Mouse (Mus musculus): ENCODE measurements around the gene Rgs14. TPM values are rescaled to one million over a fixed set of nuclear protein-coding genes. Genes with fewer than 3 reads are reported as not detected.

The Rgs14 gene
- polyA plus RNA-seq, 1 experiment = 3.6 TPM

DNA sequence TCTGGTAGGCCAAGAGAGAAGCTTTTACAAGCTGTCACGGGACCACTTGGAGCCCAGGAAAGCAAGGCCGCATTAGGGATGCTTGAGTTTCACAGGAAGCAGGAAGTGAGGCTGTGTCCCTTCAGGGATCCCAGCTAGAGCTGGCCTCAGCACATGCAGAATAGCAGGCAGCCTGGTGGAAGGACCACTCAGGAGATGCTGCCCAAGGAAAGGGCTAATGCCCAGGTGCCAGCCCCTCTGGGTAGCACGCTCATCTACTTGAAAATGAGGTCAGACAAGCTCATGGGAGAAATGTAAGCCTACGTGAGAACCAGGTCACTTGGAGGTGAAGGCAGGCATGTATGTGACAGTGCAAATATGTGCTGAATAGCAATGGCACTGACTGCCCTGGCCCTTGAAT, 42.4 kb upstream of the Rgs14 start:
- no peak for TF ChIP-seq EP300 (IDR thresholded peaks at IDR 0.05; ENCODE audit: insufficient read depth, low read depth, low read length)
- TF ChIP-seq CTCF (IDR thresholded peaks at IDR 0.05; ENCODE audit: low read depth, low read length) = no peak
- no peak for TF ChIP-seq POLR2A (IDR thresholded peaks at IDR 0.05; ENCODE audit: insufficient read depth, low read length)
- no peak overlapping the region for H3K9ac ChIP-seq (ENCODE audit: low read depth, poor library complexity, severe bottlenecking)
- no peaks in the 10 kb centered on the region for H3K9me3 ChIP-seq (replicated peaks; ENCODE audit: control insufficient read depth, insufficient read depth, low read length, poor library complexity, severe bottlenecking)
- H3K36me3 ChIP-seq (ENCODE audit: control insufficient read depth, insufficient read depth, low read length, poor library complexity, severe bottlenecking) = peaks cover 16% of the 10 kb centered on the region
- no peaks in the 10 kb centered on the region for H3K27me3 ChIP-seq (ENCODE audit: control insufficient read depth, insufficient read depth, low read length, poor library complexity, severe bottlenecking)
- peaks cover 9% of the 10 kb centered on the region for H3K4me1 ChIP-seq (ENCODE audit: control insufficient read depth, insufficient read depth, low read length)
- no peak overlapping the region for H3K4me3 ChIP-seq (ENCODE audit: low read depth, low read length)
- no peak overlapping the region for H3K27ac ChIP-seq (ENCODE audit: insufficient read depth, low read length)

DNA sequence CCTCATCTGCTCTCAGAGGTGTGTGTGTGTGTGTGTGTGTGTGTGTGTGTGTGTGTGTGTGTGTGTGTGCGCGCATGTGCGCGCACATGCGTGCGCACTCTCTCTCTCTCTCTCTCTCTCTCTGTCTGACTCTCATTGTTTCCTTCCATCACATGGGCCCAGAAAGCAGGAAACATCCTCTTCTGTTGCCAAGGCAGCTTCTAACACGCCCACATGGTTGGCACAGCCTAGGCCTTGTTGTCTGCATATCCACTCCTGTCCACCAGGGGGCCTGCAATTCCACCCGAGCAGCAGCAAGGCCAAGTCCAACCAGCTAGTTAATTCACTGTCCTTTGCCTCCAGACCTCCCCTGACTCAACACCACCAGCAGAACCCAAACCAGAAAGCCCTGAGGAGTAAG, 41.9 kb upstream of the Rgs14 start:
- Histone ChIP-seq H3K27me3 (ENCODE audit: control insufficient read depth, insufficient read depth, low read length, poor library complexity, severe bottlenecking) (no peaks in the 10 kb centered on the region), H3K36me3 (ENCODE audit: control insufficient read depth, insufficient read depth, low read length, poor library complexity, severe bottlenecking) (peaks cover 16% of the 10 kb centered on the region), H3K4me3 (ENCODE audit: low read depth, low read length) (no peak overlapping the region), H3K4me1 (ENCODE audit: control insufficient read depth, insufficient read depth, low read length) (peaks cover 9% of the 10 kb centered on the region), H3K27ac (ENCODE audit: insufficient read depth, low read length) (no peak overlapping the region), H3K9ac (ENCODE audit: low read depth, poor library complexity, severe bottlenecking) (no peak overlapping the region), H3K9me3 (replicated peaks; ENCODE audit: control insufficient read depth, insufficient read depth, low read length, poor library complexity, severe bottlenecking) (no peaks in the 10 kb centered on the region)
- no peak for TF ChIP-seq EP300 (IDR thresholded peaks at IDR 0.05; ENCODE audit: insufficient read depth, low read depth, low read length)
- TF ChIP-seq CTCF (IDR thresholded peaks at IDR 0.05; ENCODE audit: low read depth, low read length) = peak; percentile 95

GRCm38 (mm10) chr13:55328171-55328570, 41.4 kb upstream of the Rgs14 start:
- TF ChIP-seq EP300 (IDR thresholded peaks at IDR 0.05; ENCODE audit: insufficient read depth, low read depth, low read length) (no peak), POLR2A (IDR thresholded peaks at IDR 0.05; ENCODE audit: insufficient read depth, low read length) (no peak), CTCF (IDR thresholded peaks at IDR 0.05; ENCODE audit: low read depth, low read length) (no peak)
- H3K4me1 ChIP-seq (ENCODE audit: control insufficient read depth, insufficient read depth, low read length) = peaks cover 9% of the 10 kb centered on the region
- H3K9ac ChIP-seq (ENCODE audit: low read depth, poor library complexity, severe bottlenecking) = no peak overlapping the region
- H3K4me3 ChIP-seq (ENCODE audit: low read depth, low read length) = no peak overlapping the region
- H3K27ac ChIP-seq (ENCODE audit: insufficient read depth, low read length) = no peak overlapping the region
- no peaks in the 10 kb centered on the region for H3K27me3 ChIP-seq (ENCODE audit: control insufficient read depth, insufficient read depth, low read length, poor library complexity, severe bottlenecking)
- peaks cover 15% of the 10 kb centered on the region for H3K36me3 ChIP-seq (ENCODE audit: control insufficient read depth, insufficient read depth, low read length, poor library complexity, severe bottlenecking)
- H3K9me3 ChIP-seq (replicated peaks; ENCODE audit: control insufficient read depth, insufficient read depth, low read length, poor library complexity, severe bottlenecking) = no peaks in the 10 kb centered on the region

- peaks cover 11% of the 10 kb centered on the region; the same call in 1 of the 2 replicates for H3K36me3 ChIP-seq (ENCODE audit: control insufficient read depth, insufficient read depth, low read length, poor library complexity, severe bottlenecking)
- peaks cover 9% of the 10 kb centered on the region for H3K4me1 ChIP-seq (ENCODE audit: control insufficient read depth, insufficient read depth, low read length)
- no peaks in the 10 kb centered on the region for H3K27me3 ChIP-seq (ENCODE audit: control insufficient read depth, insufficient read depth, low read length, poor library complexity, severe bottlenecking)
- peak overlapping the region; percentile 70; the same call in 1 of the 2 replicates for H3K4me3 ChIP-seq (ENCODE audit: low read depth, low read length)
- H3K9ac ChIP-seq (ENCODE audit: low read depth, poor library complexity, severe bottlenecking) = no peak overlapping the region
- no peak overlapping the region for H3K27ac ChIP-seq (ENCODE audit: insufficient read depth, low read length)
- TF ChIP-seq CTCF (IDR thresholded peaks at IDR 0.05; ENCODE audit: low read depth, low read length) (no peak), POLR2A (IDR thresholded peaks at IDR 0.05; ENCODE audit: insufficient read depth, low read length) (no peak), EP300 (IDR thresholded peaks at IDR 0.05; ENCODE audit: insufficient read depth, low read depth, low read length) (no peak)
- no peaks in the 10 kb centered on the region for H3K9me3 ChIP-seq (replicated peaks; ENCODE audit: control insufficient read depth, insufficient read depth, low read length, poor library complexity, severe bottlenecking)
Measured at GRCm38 (mm10) chr13:55328641-55329040, 40.9 kb upstream of the Rgs14 start.

DNA sequence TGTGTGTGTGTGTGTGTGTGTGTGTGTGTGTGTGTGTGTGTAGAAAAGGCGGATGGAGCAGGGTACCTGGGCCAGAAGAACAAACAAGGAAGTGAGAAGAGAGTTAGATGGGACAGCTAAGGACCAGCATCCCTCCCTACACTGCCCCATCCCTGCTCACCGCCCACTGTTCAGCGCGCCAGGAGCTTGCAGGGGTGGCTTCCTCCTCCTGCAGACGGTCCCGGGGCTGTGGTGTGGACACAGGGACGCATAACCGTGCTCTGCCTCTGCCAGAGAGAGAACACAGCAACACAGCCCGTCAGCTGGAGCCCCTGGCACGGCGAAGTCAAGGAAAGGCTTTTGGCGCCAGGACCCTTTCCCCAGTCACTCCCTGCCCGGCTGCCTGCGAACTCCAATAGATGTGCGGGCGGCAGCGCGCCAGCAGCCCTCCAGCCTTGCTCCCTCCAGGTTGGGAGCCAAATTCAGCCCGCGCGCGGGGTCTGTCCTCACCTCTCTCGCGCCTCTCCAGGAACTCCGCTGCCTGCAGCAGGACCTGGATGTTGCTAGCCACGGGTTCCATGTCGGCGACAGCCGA, 40.3 kb upstream of the Rgs14 start:
- H3K9me3 ChIP-seq (replicated peaks; ENCODE audit: control insufficient read depth, insufficient read depth, low read length, poor library complexity, severe bottlenecking) = no peaks in the 10 kb centered on the region
- peak overlapping the region; percentile 70 for H3K4me3 ChIP-seq (ENCODE audit: low read depth, low read length)
- H3K27ac ChIP-seq (ENCODE audit: insufficient read depth, low read length) = no peak overlapping the region
- peaks cover 6% of the 10 kb centered on the region; the same call in 1 of the 2 replicates for H3K36me3 ChIP-seq (ENCODE audit: control insufficient read depth, insufficient read depth, low read length, poor library complexity, severe bottlenecking)
- H3K4me1 ChIP-seq (ENCODE audit: control insufficient read depth, insufficient read depth, low read length) = peaks cover 9% of the 10 kb centered on the region
- no peaks in the 10 kb centered on the region for H3K27me3 ChIP-seq (ENCODE audit: control insufficient read depth, insufficient read depth, low read length, poor library complexity, severe bottlenecking)
- H3K9ac ChIP-seq (ENCODE audit: low read depth, poor library complexity, severe bottlenecking) = peak overlapping the region; percentile 86
- TF ChIP-seq POLR2A (IDR thresholded peaks at IDR 0.05; ENCODE audit: insufficient read depth, low read length) = no peak
- TF ChIP-seq EP300 (IDR thresholded peaks at IDR 0.05; ENCODE audit: insufficient read depth, low read depth, low read length) = no peak
- TF ChIP-seq CTCF (IDR thresholded peaks at IDR 0.05; ENCODE audit: low read depth, low read length) = no peak

- peak within 1 kb of the TSS; percentile 86 for H3K9ac ChIP-seq (ENCODE audit: low read depth, poor library complexity, severe bottlenecking)
- no peaks in the 10 kb centered on the region for H3K27me3 ChIP-seq (ENCODE audit: control insufficient read depth, insufficient read depth, low read length, poor library complexity, severe bottlenecking)
- H3K4me3 ChIP-seq (ENCODE audit: low read depth, low read length) = peak within 1 kb of the TSS; percentile 84
- peak; percentile 16 for TF ChIP-seq POLR2A (IDR thresholded peaks at IDR 0.05; ENCODE audit: insufficient read depth, low read length)
- no peak for TF ChIP-seq CTCF (IDR thresholded peaks at IDR 0.05; ENCODE audit: low read depth, low read length)
- 0 out of 2 replicates have a peak, but pooled peaks have one; percentile 2 for TF ChIP-seq EP300 (IDR thresholded peaks at IDR 0.05; ENCODE audit: insufficient read depth, low read depth, low read length)
- H3K4me1 ChIP-seq (ENCODE audit: control insufficient read depth, insufficient read depth, low read length) = peaks cover 9% of the 10 kb centered on the region
- H3K36me3 ChIP-seq (ENCODE audit: control insufficient read depth, insufficient read depth, low read length, poor library complexity, severe bottlenecking) = peaks cover 6% of the 10 kb centered on the region; the same call in 1 of the 2 replicates
- H3K27ac ChIP-seq (ENCODE audit: insufficient read depth, low read length) = peak within 1 kb of the TSS; percentile 89
- H3K9me3 ChIP-seq (replicated peaks; ENCODE audit: control insufficient read depth, insufficient read depth, low read length, poor library complexity, severe bottlenecking) = no peaks in the 10 kb centered on the region
Measured at GRCm38 (mm10) chr13:55329683-55330566, 39.6 kb upstream of the Rgs14 start, which contains the start of gene Mxd3. Gene Mxd3 (minus strand): TSS chr13:55329823.
